23 mouse cellular contexts compared by ENCODE assay signal in the genomic region with DNA sequence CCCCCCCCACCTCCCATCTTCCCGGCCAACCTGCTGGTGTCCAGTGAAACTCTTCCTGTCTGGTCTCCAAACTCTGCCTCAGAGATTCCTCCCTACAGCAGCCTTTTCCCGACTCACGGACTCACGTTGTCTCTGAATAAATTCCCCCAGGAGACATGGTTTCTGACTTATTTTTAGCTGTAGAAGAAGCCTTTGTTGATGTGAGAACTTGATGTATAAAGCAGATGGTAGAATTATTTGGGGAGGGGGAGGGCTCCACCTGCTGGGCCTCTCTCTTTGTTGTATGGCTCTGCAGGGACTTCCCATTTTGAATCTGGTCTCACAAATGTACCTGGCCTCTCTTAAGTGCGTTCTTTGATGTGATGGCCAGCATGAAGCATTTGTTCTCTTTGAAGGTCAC. TPM values are rescaled to one million over a fixed set of nuclear protein-coding genes. Genes with fewer than 3 reads are reported as not detected.
A peak's percentile ranks its signal among the peaks of the same experiment; 100 is the strongest.
DNase-seq lines count a peak whose midpoint lies in the region; ATAC-seq and TF ChIP-seq lines count a peak whose summit lies in the region.
"Had no signal": no experiment of that assay in that cellular context is flagged by ENCODE, and none has a peak within 500 bp of the region (broad histone marks: within the 10 kb centered on the region; RNA-seq: fewer than 3 reads in every experiment).

No protein-coding gene starts in this region.

- no peak overlapping the region for H3K27ac ChIP-seq in kidney, postnatal 0 days
- no peak overlapping the region for H3K27ac ChIP-seq in CH12.LX (ENCODE audit: insufficient read depth, low read depth)
- H3K27ac ChIP-seq: embryonic facial prominence, embryonic 13.5 days; forebrain, embryonic 13.5 days; hindbrain, embryonic 15.5 days had no signal

- dilution Hi-C loops in CH12.LX (cut with MboI; ENCODE audit: extremely low pct_ligation_motif_present, extremely low pct_unique_long_range_greater_than_20kb, low sequenced_read_pairs), result no loop called here

- H3K4me3 ChIP-seq in kidney, postnatal 0 days (replicated peaks; ENCODE audit: low read depth, low read length), result no peak overlapping the region
- H3K4me3 ChIP-seq in CH12.LX (replicated peaks in 1 of 3; ENCODE audit: low read depth in 2 of 3, low read length in 2 of 3, poor library complexity in 1 of 3), result no peak overlapping the region
- H3K4me3 ChIP-seq: embryonic facial prominence, embryonic 13.5 days; forebrain, embryonic 13.5 days; heart, embryonic 12.5 days; hindbrain, embryonic 15.5 days had no signal

- no peaks in the 10 kb centered on the region for H3K9me3 ChIP-seq in kidney, postnatal 0 days (replicated peaks; ENCODE audit: low read length)
- H3K9me3 ChIP-seq in CH12.LX (replicated peaks; ENCODE audit: low read length), result no peaks in the 10 kb centered on the region
- H3K9me3 ChIP-seq: embryonic facial prominence, embryonic 13.5 days; forebrain, embryonic 13.5 days; G1E; heart, embryonic 12.5 days; hindbrain, embryonic 15.5 days had no signal

- H3K4me2 ChIP-seq in kidney, postnatal 0 days (ENCODE audit: low read length), result no peak overlapping the region
- no peak overlapping the region for H3K4me2 ChIP-seq in CH12.LX (ENCODE audit: insufficient read depth, low read depth, poor library complexity, severe bottlenecking)
- H3K4me2 ChIP-seq: embryonic facial prominence, embryonic 13.5 days; forebrain, embryonic 13.5 days; heart, embryonic 12.5 days; hindbrain, embryonic 15.5 days had no signal

- in situ Hi-C loops in CH12.LX (cut with MboI; ENCODE audit: low pct_ligation_motif_present, low pct_unique_long_range_greater_than_20kb, low sequenced_read_pairs), result no loop called here

- no peak for ATAC-seq in kidney, postnatal 0 days (replicated peaks; ENCODE audit: low FRiP score, low read depth)
- ATAC-seq: forebrain, embryonic 13.5 days had no signal

- peak; percentile 35 for TF ChIP-seq CTCF in kidney, postnatal 0 days (IDR thresholded peaks at IDR 0.05; ENCODE audit: low read depth)
- TF ChIP-seq CTCF in CH12.LX (conservative IDR thresholded peaks at IDR 0.05 in 1 of 2, IDR thresholded peaks at IDR 0.05 in 1 of 2; ENCODE audit: low read depth in 2 of 2, low read length in 2 of 2), result peak in 1 of 2 experiments; percentile 68; a peak in 2 of 4 replicates
- no peak for TF ChIP-seq CTCF in brain, embryonic 14.5 days (IDR thresholded peaks at IDR 0.05; ENCODE audit: borderline replicate concordance, extremely low read depth, insufficient read depth, insufficient read length)

- peak; percentile 65 for TF ChIP-seq RAD21 in CH12.LX (IDR thresholded peaks at IDR 0.05; ENCODE audit: low read depth, low read length)

- 32% methylated on average over 5 of the region's 5 CpGs for WGBS in kidney, postnatal 0 days

- no peaks in the 10 kb centered on the region for H3K4me1 ChIP-seq in kidney, postnatal 0 days (replicated peaks; ENCODE audit: insufficient read depth, low read length)
- peaks cover 23 to 36% of the 10 kb centered on the region in 2 experiments for H3K4me1 ChIP-seq in CH12.LX (ENCODE audit: control insufficient read depth in 1 of 2, insufficient read depth in 2 of 2)
- H3K4me1 ChIP-seq: forebrain, embryonic 13.5 days had no signal

- TF ChIP-seq EP300 in CH12.LX (IDR thresholded peaks at IDR 0.05; ENCODE audit: low read length), result no peak

- H3K79me2 ChIP-seq in CH12.LX (replicated peaks; ENCODE audit: control insufficient read depth, extremely low read depth, insufficient read depth, poor library complexity, severe bottlenecking), result no peaks in the 10 kb centered on the region

- no peak for TF ChIP-seq POLR2A in CH12.LX (IDR thresholded peaks at IDR 0.05; ENCODE audit: low read depth, low read length)
- TF ChIP-seq POLR2A in brain, embryonic 14.5 days (IDR thresholded peaks at IDR 0.05; ENCODE audit: borderline replicate concordance, extremely low read depth, insufficient read depth, insufficient read length, poor library complexity, severe bottlenecking), result no peak

- no peaks in the 10 kb centered on the region for H3K36me3 ChIP-seq in kidney, postnatal 0 days (ENCODE audit: insufficient read depth, low read length)
- no peaks in the 10 kb centered on the region for H3K36me3 ChIP-seq in CH12.LX (replicated peaks in 1 of 2; ENCODE audit: control insufficient read depth in 1 of 2, insufficient read depth in 1 of 2, low read length in 1 of 2)
- H3K36me3 ChIP-seq: embryonic facial prominence, embryonic 13.5 days; G1E; heart, embryonic 12.5 days; hindbrain, embryonic 15.5 days had no signal

- H3K9ac ChIP-seq in kidney, postnatal 0 days (ENCODE audit: low read depth, low read length), result no peak overlapping the region
- no peak overlapping the region for H3K9ac ChIP-seq in CH12.LX (ENCODE audit: insufficient read depth, low read depth)
- H3K9ac ChIP-seq: embryonic facial prominence, embryonic 13.5 days; forebrain, embryonic 13.5 days; heart, embryonic 12.5 days; hindbrain, embryonic 15.5 days had no signal

- no peaks in the 10 kb centered on the region for H3K27me3 ChIP-seq in kidney, postnatal 0 days (ENCODE audit: insufficient read depth, low read length)
- no peaks in the 10 kb centered on the region for H3K27me3 ChIP-seq in CH12.LX (replicated peaks)
- H3K27me3 ChIP-seq: embryonic facial prominence, embryonic 13.5 days; forebrain, embryonic 13.5 days; heart, embryonic 12.5 days had no signal

- DNase-seq in heart, adult 11 months, result peak; percentile 95
- no peak for DNase-seq in heart, adult 8-10 months (ENCODE audit: low spot score)
- no peak for DNase-seq in kidney, postnatal 0 days (ENCODE audit: low spot score)
- DNase-seq in kidney, adult 9 months, result no peak
- no peak for DNase-seq in CH12.LX (ENCODE audit: extremely low read depth)
- DNase-seq in brain, embryonic 14.5 days (ENCODE audit: low read depth), result peak; percentile 56
- DNase-seq: adrenal gland, postnatal 10 days; cerebellum, adult 11-12 months; cerebellum, adult 9-10 months; cerebellum, postnatal 25 days; gastrocnemius, postnatal 10 days; heart, postnatal 36 days; kidney, adult 11 months had no signal

TF ChIP-seq in CH12.LX, 34 proteins besides CTCF, POLR2A, EP300 and RAD21:
- peak; percentile 18; the same call in 1 of the 2 replicates for TF ChIP-seq ZC3H11A (IDR thresholded peaks at IDR 0.05; ENCODE audit: low read depth, low read length)
- no peak for TF ChIP-seq MYC (IDR thresholded peaks at IDR 0.05; ENCODE audit: low read depth, low read length)
- TF ChIP-seq BHLHE40 (IDR thresholded peaks at IDR 0.05; ENCODE audit: low read depth, low read length), result no peak
- peak; percentile 75 for TF ChIP-seq SMC3 (IDR thresholded peaks at IDR 0.05; ENCODE audit: low read depth, low read length)
- TF ChIP-seq MEF2A (IDR thresholded peaks at IDR 0.05; ENCODE audit: borderline replicate concordance, low read depth, low read length), result peak; percentile 67; the same call in 1 of the 2 replicates
- no peak for TF ChIP-seq JUND (conservative IDR thresholded peaks at IDR 0.05; ENCODE audit: low read depth, low read length)
- TF ChIP-seq POLR2AphosphoS2 (IDR thresholded peaks at IDR 0.05; ENCODE audit: low read depth, low read length), result no peak

RNA-seq across cellular contexts. Expression of gene Sept8, which starts 8.7 kb away (rescaled TPM):
- total RNA-seq in heart, adult 8-10 months (2022), result 10 to 100 TPM; 22.3 to 27.2 (median 25.6) TPM
- 13.1 and 15.7 TPM in 2 replicates for polyA plus RNA-seq in kidney, postnatal 0 days (2015; fragmentation: Nextera tagmentation; extraction: Ambion mirVana)
- total RNA-seq in CH12.LX (2012; rRNA removed) (14.9 and 21.9 TPM in 2 replicates), CH12.LX (2014; rRNA removed) (8.2 and 8.5 TPM in 2 replicates)
- 15.2 and 15.3 TPM in 2 replicates for polyA plus RNA-seq in CH12.LX (2012; ENCODE audit: insufficient read length, low read depth)
- polyA plus RNA-seq in brain, embryonic 14.5 days (2012; rRNA removed), result 36.5 and 38.4 TPM in 2 replicates

RNA-seq across cellular contexts. Expression of gene Sowaha, which starts 30.3 kb away (rescaled TPM):
- total RNA-seq in heart, adult 8-10 months (2022), result under 1 TPM; 0.22 to 0.44 (median 0.34) TPM
- 0.26 and 0.39 TPM in 2 replicates for polyA plus RNA-seq in kidney, postnatal 0 days (2015; fragmentation: Nextera tagmentation; extraction: Ambion mirVana)
- total RNA-seq in CH12.LX (2012; rRNA removed), result not detected in 2 replicates
- total RNA-seq in CH12.LX (2014; rRNA removed), result not detected in 2 replicates
- polyA plus RNA-seq in CH12.LX (2012; ENCODE audit: insufficient read length, low read depth), result not detected in 2 replicates
- 1.1 and 1.6 TPM in 2 replicates for polyA plus RNA-seq in brain, embryonic 14.5 days (2012; rRNA removed)

RNA-seq across cellular contexts. Expression of gene Gm9945, which starts 30.4 kb away (rescaled TPM):
- not detected for total RNA-seq in heart, adult 8-10 months (2022)
- not detected in 2 replicates for polyA plus RNA-seq in kidney, postnatal 0 days (2015; fragmentation: Nextera tagmentation; extraction: Ambion mirVana)
- total RNA-seq in CH12.LX (2012; rRNA removed) (not detected in 2 replicates), CH12.LX (2014; rRNA removed) (not detected in 2 replicates)
- polyA plus RNA-seq in CH12.LX (2012; ENCODE audit: insufficient read length, low read depth), result not detected in 2 replicates
- not detected in 2 replicates for polyA plus RNA-seq in brain, embryonic 14.5 days (2012; rRNA removed)
- total RNA-seq: adrenal gland, postnatal 10 days; adrenal gland, postnatal 4 days; gastrocnemius, postnatal 10 days; heart, postnatal 36 days had no signal
- polyA plus RNA-seq: embryonic facial prominence, embryonic 13.5 days; forebrain, embryonic 13.5 days; gonadal fat pad, adult 2 months; heart, embryonic 12.5 days; heart, embryonic 16.5 days; hindbrain, embryonic 11.5 days had no signal

RNA-seq across cellular contexts. Expression of gene Gm9837, which starts 40.1 kb away (rescaled TPM):
- total RNA-seq in heart, adult 8-10 months (2022), result not detected
- polyA plus RNA-seq in kidney, postnatal 0 days (2015; fragmentation: Nextera tagmentation; extraction: Ambion mirVana), result not detected in 2 replicates
- not detected in 2 replicates for total RNA-seq in CH12.LX (2012; rRNA removed)
- total RNA-seq in CH12.LX (2014; rRNA removed), result not detected in 2 replicates
- not detected in 2 replicates for polyA plus RNA-seq in CH12.LX (2012; ENCODE audit: insufficient read length, low read depth)
- polyA plus RNA-seq in brain, embryonic 14.5 days (2012; rRNA removed), result not detected in 2 replicates
- total RNA-seq: adrenal gland, postnatal 10 days; adrenal gland, postnatal 4 days; gastrocnemius, postnatal 10 days; heart, postnatal 36 days had no signal
- polyA plus RNA-seq: cortical plate, adult 2 months; embryonic facial prominence, embryonic 13.5 days; forebrain, embryonic 13.5 days; G1E; gonadal fat pad, adult 2 months; heart, embryonic 12.5 days; heart, embryonic 16.5 days; hindbrain, embryonic 11.5 days; hindbrain, embryonic 15.5 days had no signal

RNA-seq across cellular contexts. Expression of gene Shroom1, which starts 53.3 kb away (rescaled TPM):
- total RNA-seq in heart, adult 8-10 months (2022), result under 1 TPM; 0.57 to 0.82 (median 0.73) TPM
- polyA plus RNA-seq in kidney, postnatal 0 days (2015; fragmentation: Nextera tagmentation; extraction: Ambion mirVana), result 1.1 and 1.2 TPM in 2 replicates
- not detected in 2 replicates for total RNA-seq in CH12.LX (2012; rRNA removed)
- total RNA-seq in CH12.LX (2014; rRNA removed), result not detected in 2 replicates
- polyA plus RNA-seq in CH12.LX (2012; ENCODE audit: insufficient read length, low read depth), result not detected in 2 replicates
- polyA plus RNA-seq in brain, embryonic 14.5 days (2012; rRNA removed), result 2.4 and 2.9 TPM in 2 replicates
- polyA plus RNA-seq: G1E had no signal

Comparison
In these comparisons a context has a peak if more than half of its experiments do, and no peak if none do; other contexts are left out.
1. DNase-seq: peak in heart, adult 11 months (single experiment) and brain, embryonic 14.5 days (single experiment); none in heart, adult 8-10 months (single experiment), kidney, postnatal 0 days (single experiment), kidney, adult 9 months (single experiment) and CH12.LX (single experiment).